Mouse (Mus musculus): ENCODE results near the gene Calcb.

GRCm38 (mm10) chr7:114700871-114701270 is 17.6 kb upstream of the Calcb start:
- TF ChIP-seq CTCF (IDR thresholded peaks at IDR 0.05; ENCODE audit: control insufficient read depth, insufficient read depth, insufficient read length) (no peak), USF1 (IDR thresholded peaks at IDR 0.05; ENCODE audit: low read depth) (no peak), CEBPB (IDR thresholded peaks at IDR 0.05; ENCODE audit: low read depth) (no peak), MYOG (IDR thresholded peaks at IDR 0.05; ENCODE audit: control insufficient read depth, extremely low read depth, insufficient read length) (no peak), MYOD1 (IDR thresholded peaks at IDR 0.05; ENCODE audit: control insufficient read depth, insufficient read length, low read depth) (no peak)

Measured in C2C12 (cell line).